21 mouse cellular contexts compared by ENCODE assay signal in the genomic region with DNA sequence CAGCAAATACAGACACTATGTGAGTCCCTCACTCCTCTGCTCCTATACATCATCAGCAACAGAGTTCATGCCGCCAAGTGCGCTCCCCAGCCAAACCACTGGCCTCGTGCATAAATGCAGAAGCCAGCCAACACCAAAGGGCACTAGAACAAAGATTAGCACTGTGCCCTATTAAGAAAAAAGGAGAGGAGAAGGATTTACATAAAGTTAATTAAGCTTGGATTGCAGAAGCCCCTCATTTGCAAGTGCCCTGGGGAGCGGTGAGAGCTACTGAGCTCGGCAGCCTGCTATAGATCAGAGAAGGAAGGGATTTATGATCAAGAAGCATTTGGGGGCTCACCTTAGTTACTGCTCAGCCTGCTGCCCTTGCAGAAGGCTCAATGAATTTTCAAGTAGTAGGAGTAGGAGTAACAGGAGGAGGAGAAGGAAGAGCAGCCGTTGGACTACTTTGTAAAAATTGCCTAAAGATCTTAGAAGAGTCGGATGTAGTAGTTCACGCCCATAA. TPM values are rescaled to one million over a fixed set of nuclear protein-coding genes. Genes with fewer than 3 reads are reported as not detected.
DNase-seq lines count a peak whose midpoint lies in the region; ATAC-seq and TF ChIP-seq lines count a peak whose summit lies in the region.
"Had no signal": no experiment of that assay in that cellular context is flagged by ENCODE, and none has a peak within 500 bp of the region (broad histone marks: within the 10 kb centered on the region; RNA-seq: fewer than 3 reads in every experiment).

No protein-coding gene starts in this region.

- no peaks in the 10 kb centered on the region for H3K79me2 ChIP-seq in CH12.LX (replicated peaks; ENCODE audit: control insufficient read depth, extremely low read depth, insufficient read depth, poor library complexity, severe bottlenecking)

- no peak for DNase-seq in hindbrain, embryonic 10.5 days (ENCODE audit: low spot score)
- DNase-seq in CH12.LX (ENCODE audit: extremely low read depth): no peak
- DNase-seq in forebrain, embryonic 14.5 days (ENCODE audit: low spot score): peak; percentile 55
- DNase-seq in midbrain, postnatal 0 days (ENCODE audit: low spot score): peak; percentile 21
- DNase-seq in left cerebral cortex, adult 2 months (ENCODE audit: extremely low spot score in 1 of 2, low spot score in 2 of 2): no peak
- DNase-seq: adrenal gland, adult 2 months; cerebellum, adult 8-10 months; gastrocnemius, postnatal 10 days; heart, adult 11 months; heart, postnatal 14 days; kidney, adult 8-10 months; kidney, postnatal 25 days; liver, postnatal 0 days; lung, postnatal 14 days; right cerebral cortex, postnatal 4 days had no signal

- no peaks in the 10 kb centered on the region for H3K36me3 ChIP-seq in hindbrain, embryonic 12.5 days
- H3K36me3 ChIP-seq in hindbrain, embryonic 10.5 days: no peaks in the 10 kb centered on the region
- no peaks in the 10 kb centered on the region for H3K36me3 ChIP-seq in CH12.LX (replicated peaks in 1 of 2; ENCODE audit: control insufficient read depth in 1 of 2, insufficient read depth in 1 of 2, low read length in 1 of 2)
- H3K36me3 ChIP-seq in forebrain, embryonic 14.5 days (ENCODE audit: control insufficient read depth, insufficient read depth, low read length): no peaks in the 10 kb centered on the region
- H3K36me3 ChIP-seq in midbrain, postnatal 0 days (ENCODE audit: insufficient read depth, low read length): no peaks in the 10 kb centered on the region
- H3K36me3 ChIP-seq: heart, embryonic 12.5 days; limb, embryonic 10.5 days had no signal

- TF ChIP-seq RAD21 in CH12.LX (IDR thresholded peaks at IDR 0.05; ENCODE audit: low read depth, low read length): no peak

- intact Hi-C loops in left cerebral cortex, adult 2 months (cut with DNase I): loop anchor here (10.0 kb wide), 1 partner anchor 446 kb away; a partner anchor contains a TSS

- 47% methylated on average over 8 of the region's 8 CpGs for WGBS in hindbrain, embryonic 12.5 days
- 56% methylated on average over 8 of the region's 8 CpGs for WGBS in hindbrain, embryonic 10.5 days
- 21% methylated on average over 8 of the region's 8 CpGs for WGBS in forebrain, embryonic 14.5 days
- 23% methylated on average over 8 of the region's 8 CpGs for WGBS in midbrain, postnatal 0 days

- no peak overlapping the region for H3K9ac ChIP-seq in hindbrain, embryonic 12.5 days
- H3K9ac ChIP-seq in CH12.LX (ENCODE audit: insufficient read depth, low read depth): no peak overlapping the region
- no peak overlapping the region for H3K9ac ChIP-seq in forebrain, embryonic 14.5 days (ENCODE audit: low read length)
- no peak overlapping the region; the same call in 1 of the 2 replicates for H3K9ac ChIP-seq in midbrain, postnatal 0 days (replicated peaks; ENCODE audit: low read length, poor library complexity, severe bottlenecking)
- H3K9ac ChIP-seq: heart, embryonic 12.5 days; liver, postnatal 0 days had no signal

- no peak for TF ChIP-seq POLR2A in CH12.LX (IDR thresholded peaks at IDR 0.05; ENCODE audit: low read depth, low read length)

- no peak overlapping the region for H3K4me3 ChIP-seq in hindbrain, embryonic 12.5 days
- no peak overlapping the region for H3K4me3 ChIP-seq in hindbrain, embryonic 10.5 days
- H3K4me3 ChIP-seq in CH12.LX (replicated peaks in 1 of 3; ENCODE audit: low read depth in 2 of 3, low read length in 2 of 3, poor library complexity in 1 of 3): no peak overlapping the region
- no peak overlapping the region for H3K4me3 ChIP-seq in forebrain, embryonic 14.5 days (ENCODE audit: low read depth, low read length)
- H3K4me3 ChIP-seq in midbrain, postnatal 0 days (ENCODE audit: low read depth, low read length): no peak overlapping the region
- H3K4me3 ChIP-seq in left cerebral cortex, adult 2 months: no peak overlapping the region
- H3K4me3 ChIP-seq: heart, embryonic 12.5 days; limb, embryonic 10.5 days; megakaryocyte, embryonic 14.5 days; myocyte had no signal

- dilution Hi-C loops in CH12.LX (cut with MboI; ENCODE audit: extremely low pct_ligation_motif_present, extremely low pct_unique_long_range_greater_than_20kb, low sequenced_read_pairs): no loop called here

- H3K27me3 ChIP-seq in hindbrain, embryonic 12.5 days: no peaks in the 10 kb centered on the region
- H3K27me3 ChIP-seq in hindbrain, embryonic 10.5 days (ENCODE audit: insufficient read depth, poor library complexity, severe bottlenecking): peaks cover 3% of the 10 kb centered on the region
- no peaks in the 10 kb centered on the region for H3K27me3 ChIP-seq in CH12.LX (replicated peaks)
- H3K27me3 ChIP-seq in forebrain, embryonic 14.5 days (replicated peaks; ENCODE audit: control insufficient read depth, insufficient read depth, low read length): no peaks in the 10 kb centered on the region
- H3K27me3 ChIP-seq in midbrain, postnatal 0 days (ENCODE audit: insufficient read depth, low read length): no peaks in the 10 kb centered on the region
- H3K27me3 ChIP-seq: heart, embryonic 12.5 days had no signal

- peaks cover 10% of the 10 kb centered on the region for H3K4me1 ChIP-seq in hindbrain, embryonic 12.5 days
- H3K4me1 ChIP-seq in hindbrain, embryonic 10.5 days (replicated peaks): peaks cover 14% of the 10 kb centered on the region
- H3K4me1 ChIP-seq in CH12.LX (ENCODE audit: control insufficient read depth in 1 of 2, insufficient read depth in 2 of 2): peaks cover 3 to 10% of the 10 kb centered on the region in 2 experiments; a peak in 3 of 4 replicates
- peaks cover 7% of the 10 kb centered on the region; the same call in 1 of the 2 replicates for H3K4me1 ChIP-seq in forebrain, embryonic 14.5 days (ENCODE audit: control insufficient read depth, insufficient read depth, low read length)
- H3K4me1 ChIP-seq in midbrain, postnatal 0 days (ENCODE audit: insufficient read depth, low read length): peaks cover 8% of the 10 kb centered on the region; the same call in 1 of the 2 replicates
- H3K4me1 ChIP-seq: heart, embryonic 12.5 days had no signal

- H3K4me2 ChIP-seq in hindbrain, embryonic 12.5 days (replicated peaks): no peak overlapping the region
- peak overlapping the region; percentile 54 for H3K4me2 ChIP-seq in CH12.LX (ENCODE audit: insufficient read depth, low read depth, poor library complexity, severe bottlenecking)
- H3K4me2 ChIP-seq in forebrain, embryonic 14.5 days (ENCODE audit: low read length): 0 out of 2 replicates have a peak overlapping the region, but pooled peaks have one; percentile 8
- H3K4me2 ChIP-seq in midbrain, postnatal 0 days (ENCODE audit: low read depth, low read length, poor library complexity, severe bottlenecking): no peak overlapping the region
- H3K4me2 ChIP-seq: heart, embryonic 12.5 days had no signal

- ATAC-seq in hindbrain, embryonic 12.5 days (ENCODE audit: low FRiP score): 0 out of 2 replicates have a peak, but pooled peaks have one; percentile 11
- ATAC-seq in forebrain, embryonic 14.5 days: no peak
- no peak for ATAC-seq in midbrain, postnatal 0 days (ENCODE audit: low FRiP score)
- ATAC-seq in inflammation-experienced regulatory T-cells, adult 6 months: no peak
- ATAC-seq: liver, postnatal 0 days had no signal

- no peak for TF ChIP-seq CTCF in CH12.LX (conservative IDR thresholded peaks at IDR 0.05 in 1 of 2, IDR thresholded peaks at IDR 0.05 in 1 of 2; ENCODE audit: low read depth in 2 of 2, low read length in 2 of 2)
- no peak for TF ChIP-seq CTCF in midbrain, postnatal 0 days (IDR thresholded peaks at IDR 0.05)
- TF ChIP-seq CTCF in left cerebral cortex, adult 2 months (IDR thresholded peaks at IDR 0.05): no peak

- no peak overlapping the region for H3K27ac ChIP-seq in hindbrain, embryonic 12.5 days
- H3K27ac ChIP-seq in hindbrain, embryonic 10.5 days: no peak overlapping the region
- no peak overlapping the region for H3K27ac ChIP-seq in CH12.LX (ENCODE audit: insufficient read depth, low read depth)
- no peak overlapping the region for H3K27ac ChIP-seq in forebrain, embryonic 14.5 days (ENCODE audit: low read depth, low read length)
- H3K27ac ChIP-seq in midbrain, postnatal 0 days (ENCODE audit: low read depth, low read length): no peak overlapping the region; the same call in 1 of the 2 replicates
- no peak overlapping the region for H3K27ac ChIP-seq in left cerebral cortex, adult 2 months
- H3K27ac ChIP-seq: limb, embryonic 10.5 days had no signal

- H3K9me3 ChIP-seq in hindbrain, embryonic 12.5 days (replicated peaks): no peaks in the 10 kb centered on the region
- peaks cover 3% of the 10 kb centered on the region; the same call in 1 of the 2 replicates for H3K9me3 ChIP-seq in hindbrain, embryonic 10.5 days
- H3K9me3 ChIP-seq in CH12.LX (replicated peaks; ENCODE audit: low read length): no peaks in the 10 kb centered on the region
- no peaks in the 10 kb centered on the region for H3K9me3 ChIP-seq in forebrain, embryonic 14.5 days (replicated peaks; ENCODE audit: control insufficient read depth, low read length)
- no peaks in the 10 kb centered on the region for H3K9me3 ChIP-seq in midbrain, postnatal 0 days (ENCODE audit: low read length)
- H3K9me3 ChIP-seq: heart, embryonic 12.5 days; limb, embryonic 10.5 days; megakaryocyte, embryonic 14.5 days had no signal

- TF ChIP-seq EP300 in CH12.LX (IDR thresholded peaks at IDR 0.05; ENCODE audit: low read length): no peak

- in situ Hi-C loops in CH12.LX (cut with MboI; ENCODE audit: low pct_ligation_motif_present, low pct_unique_long_range_greater_than_20kb, low sequenced_read_pairs): no loop called here

RNA-seq across cellular contexts. Expression of a gene that starts 20.5 kb away (rescaled TPM):
- 178 and 204 TPM in 2 replicates for polyA plus RNA-seq in hindbrain, embryonic 12.5 days (2016; fragmentation: Nextera tagmentation; extraction: Ambion mirVana)
- 103 and 116 TPM in 2 replicates for polyA plus RNA-seq in hindbrain, embryonic 10.5 days (2016; fragmentation: Nextera tagmentation; extraction: Ambion mirVana)
- total RNA-seq in CH12.LX (2012; rRNA removed) (170 and 228 TPM in 2 replicates), CH12.LX (2014; rRNA removed) (146 and 199 TPM in 2 replicates)
- polyA plus RNA-seq in CH12.LX (2012; ENCODE audit: insufficient read length, low read depth): 560 and 668 TPM in 2 replicates
- polyA plus RNA-seq in forebrain, embryonic 14.5 days (2014; fragmentation: Nextera tagmentation; extraction: Ambion mirVana): 102 and 105 TPM in 2 replicates
- total RNA-seq in midbrain, postnatal 0 days (2014; rRNA removed): 157 and 229 TPM in 2 replicates
- 47.5 and 63.2 TPM in 2 replicates for polyA plus RNA-seq in midbrain, postnatal 0 days (2015; fragmentation: Nextera tagmentation; extraction: Ambion mirVana)
- 10 to 100 TPM; 36.0 to 64.5 (median 57.7) TPM for polyA plus RNA-seq in inflammation-experienced regulatory T-cells, adult 6 months (2017; shearing (Covaris generic))
- 100 to 1,000 TPM; 243 to 256 TPM for total RNA-seq in left cerebral cortex, adult 2 months (2021)

RNA-seq across cellular contexts. Expression of a gene that starts 32.7 kb away (rescaled TPM):
- 43.9 and 46.0 TPM in 2 replicates for polyA plus RNA-seq in hindbrain, embryonic 12.5 days (2016; fragmentation: Nextera tagmentation; extraction: Ambion mirVana)
- polyA plus RNA-seq in hindbrain, embryonic 10.5 days (2016; fragmentation: Nextera tagmentation; extraction: Ambion mirVana): 24.3 and 27.3 TPM in 2 replicates
- total RNA-seq in CH12.LX (2012; rRNA removed) (13.6 and 14.9 TPM in 2 replicates), CH12.LX (2014; rRNA removed) (18.0 and 19.7 TPM in 2 replicates)
- polyA plus RNA-seq in CH12.LX (2012; ENCODE audit: insufficient read length, low read depth): 22.8 and 24.3 TPM in 2 replicates
- 22.7 and 25.8 TPM in 2 replicates for polyA plus RNA-seq in forebrain, embryonic 14.5 days (2014; fragmentation: Nextera tagmentation; extraction: Ambion mirVana)
- total RNA-seq in midbrain, postnatal 0 days (2014; rRNA removed): 56.0 and 68.5 TPM in 2 replicates
- 17.3 and 22.3 TPM in 2 replicates for polyA plus RNA-seq in midbrain, postnatal 0 days (2015; fragmentation: Nextera tagmentation; extraction: Ambion mirVana)
- 10 to 100 TPM; 12.1 to 22.4 (median 12.6) TPM for polyA plus RNA-seq in inflammation-experienced regulatory T-cells, adult 6 months (2017; shearing (Covaris generic))
- total RNA-seq in left cerebral cortex, adult 2 months (2021): 10 to 100 TPM; 46.3 to 59.0 TPM

Comparison
In these comparisons a context has a peak if more than half of its experiments do, and no peak if none do; other contexts are left out.
1. H3K4me2 ChIP-seq: peak in CH12.LX (single experiment) and forebrain, embryonic 14.5 days (single experiment); none in hindbrain, embryonic 12.5 days (single experiment) and midbrain, postnatal 0 days (single experiment).
2. DNase-seq: peak in forebrain, embryonic 14.5 days (single experiment) and midbrain, postnatal 0 days (single experiment); none in hindbrain, embryonic 10.5 days (single experiment), CH12.LX (single experiment) and left cerebral cortex, adult 2 months (0 of 2).